Mouse (Mus musculus): ENCODE measurements around the gene Wfdc9. TPM values are rescaled to one million over a fixed set of nuclear protein-coding genes. Genes with fewer than 3 reads are reported as not detected.
"Not testable (repeated sequence)": the region's sequence is repeated elsewhere in the genome, so short reads cannot be mapped to it uniquely, and the experiment has no call there.

Gene Wfdc9
- polyA plus RNA-seq, 1 experiment from 2014 or later = not detected

- 80% methylated on average over 7 of the region's 7 CpGs for WGBS
- no peak within 1 kb of the TSS for H3K9ac ChIP-seq
These were observed 17.6 kb upstream of the Wfdc9 start, which contains the start of gene Wfdc11 for GRCm38 (mm10) chr2:164673987-164674386. Gene Wfdc11, minus strand, starts transcription at chr2:164674087.

GRCm38 (mm10) chr2:164670938-164671337 is 14.6 kb upstream of the Wfdc9 start:
- no peak overlapping the region for H3K9ac ChIP-seq
- H3K27ac ChIP-seq = no peak overlapping the region
- H3K4me3 ChIP-seq = no peak overlapping the region
- ATAC-seq (ENCODE audit: low FRiP score) = no peak
- no peaks in the 10 kb centered on the region for H3K36me3 ChIP-seq
- no peaks in the 10 kb centered on the region for H3K9me3 ChIP-seq
- no peaks in the 10 kb centered on the region for H3K27me3 ChIP-seq
- H3K4me1 ChIP-seq (replicated peaks) = no peaks in the 10 kb centered on the region
- H3K4me2 ChIP-seq = no peak overlapping the region
- 29% methylated on average over 1 of the region's 1 CpGs for WGBS

More at GRCm38 (mm10) chr2:164673987-164674386, 17.6 kb upstream of the Wfdc9 start, which contains the start of gene Wfdc11:
- H3K27ac ChIP-seq = no peak within 1 kb of the TSS
- no peaks in the 10 kb centered on the region for H3K36me3 ChIP-seq
- no peak within 1 kb of the TSS for H3K4me3 ChIP-seq
- ATAC-seq (ENCODE audit: low FRiP score) = no peak
- no peaks in the 10 kb centered on the region for H3K9me3 ChIP-seq
- 0 out of 2 replicates have a peak, but pooled peaks cover 4% of the 10 kb centered on the region for H3K4me1 ChIP-seq (replicated peaks)
- no peak within 1 kb of the TSS for H3K4me2 ChIP-seq
- H3K27me3 ChIP-seq = no peaks in the 10 kb centered on the region

- Histone ChIP-seq H3K4me2 (no peak overlapping the region), H3K27ac (no peak overlapping the region), H3K36me3 (no peaks in the 10 kb centered on the region), H3K9ac (no peak overlapping the region), H3K9me3 (no peaks in the 10 kb centered on the region), H3K4me3 (no peak overlapping the region), H3K4me1 (replicated peaks) (no peaks in the 10 kb centered on the region), H3K27me3 (no peaks in the 10 kb centered on the region)
- ATAC-seq (ENCODE audit: low FRiP score) = no peak
- 88% methylated on average over 5 of the region's 5 CpGs for WGBS
These were observed 13.9 kb upstream of the Wfdc9 start for GRCm38 (mm10) chr2:164670261-164670660.

GRCm38 (mm10) chr2:164664851-164665250 is 8.5 kb upstream of the Wfdc9 start:
- Histone ChIP-seq H3K4me1 (replicated peaks) (no peaks in the 10 kb centered on the region), H3K27ac (no peak overlapping the region), H3K4me2 (no peak overlapping the region), H3K27me3 (no peaks in the 10 kb centered on the region), H3K4me3 (no peak overlapping the region), H3K9me3 (no peaks in the 10 kb centered on the region), H3K9ac (no peak overlapping the region), H3K36me3 (no peaks in the 10 kb centered on the region)
- ATAC-seq (ENCODE audit: low FRiP score) = no peak
- WGBS = 88% methylated on average over 7 of the region's 7 CpGs

GRCm38 (mm10) chr2:164655858-164656257 is 525 bp downstream of the Wfdc9 start, which contains the start of gene Wfdc10:
Gene Wfdc10, plus strand, starts transcription at chr2:164656046.
- H3K27me3 ChIP-seq = no peaks in the 10 kb centered on the region
- WGBS = 27% methylated on average over 11 of the region's 11 CpGs
- no peak within 1 kb of the TSS for H3K4me3 ChIP-seq
- H3K4me1 ChIP-seq (replicated peaks) = no peaks in the 10 kb centered on the region
- no peaks in the 10 kb centered on the region for H3K9me3 ChIP-seq
- no peak within 1 kb of the TSS for H3K27ac ChIP-seq
- no peak for ATAC-seq (ENCODE audit: low FRiP score)
- no peak within 1 kb of the TSS for H3K4me2 ChIP-seq
- H3K36me3 ChIP-seq = no peaks in the 10 kb centered on the region
- no peak within 1 kb of the TSS for H3K9ac ChIP-seq

- no peak overlapping the region for H3K27ac ChIP-seq
- 78% methylated on average over 13 of the region's 13 CpGs for WGBS
- H3K9ac ChIP-seq = no peak overlapping the region
- H3K36me3 ChIP-seq = no peaks in the 10 kb centered on the region
- H3K27me3 ChIP-seq = no peaks in the 10 kb centered on the region
- no peaks in the 10 kb centered on the region for H3K9me3 ChIP-seq
- ATAC-seq (ENCODE audit: low FRiP score) = no peak
- no peak overlapping the region for H3K4me2 ChIP-seq
- H3K4me1 ChIP-seq (replicated peaks) = no peaks in the 10 kb centered on the region
- no peak overlapping the region for H3K4me3 ChIP-seq
These were observed 14.3 kb downstream of the Wfdc9 start for GRCm38 (mm10) chr2:164641881-164642673.

GRCm38 (mm10) chr2:164641129-164641528 is 15.3 kb downstream of the Wfdc9 start:
- Histone ChIP-seq H3K36me3 (no peaks in the 10 kb centered on the region), H3K27ac (no peak overlapping the region), H3K4me2 (no peak overlapping the region), H3K4me3 (no peak overlapping the region), H3K9me3 (no peaks in the 10 kb centered on the region), H3K27me3 (no peaks in the 10 kb centered on the region), H3K4me1 (replicated peaks) (no peaks in the 10 kb centered on the region), H3K9ac (no peak overlapping the region)
- 68% methylated on average over 7 of the region's 7 CpGs for WGBS
- ATAC-seq (ENCODE audit: low FRiP score) = no peak

- H3K9ac ChIP-seq = no peak within 1 kb of the TSS
- WGBS = 98% methylated on average over 3 of the region's 3 CpGs
These were observed 17.7 kb downstream of the Wfdc9 start, which contains the start of gene Wfdc16 for GRCm38 (mm10) chr2:164638696-164639095. Gene Wfdc16, minus strand, starts transcription at chr2:164638796.

GRCm38 (mm10) chr2:164635266-164635665 is 21.1 kb downstream of the Wfdc9 start:
- Histone ChIP-seq H3K27me3 (no peaks in the 10 kb centered on the region), H3K36me3 (no peaks in the 10 kb centered on the region), H3K4me3 (no peak overlapping the region), H3K9ac (no peak overlapping the region), H3K27ac (no peak overlapping the region), H3K9me3 (no peaks in the 10 kb centered on the region), H3K4me1 (replicated peaks) (no peaks in the 10 kb centered on the region), H3K4me2 (no peak overlapping the region)
- ATAC-seq (ENCODE audit: low FRiP score) = no peak
- WGBS = 74% methylated on average over 9 of the region's 9 CpGs

More at GRCm38 (mm10) chr2:164638696-164639095, 17.7 kb downstream of the Wfdc9 start, which contains the start of gene Wfdc16:
- no peak for ATAC-seq (ENCODE audit: low FRiP score)
- H3K4me3 ChIP-seq = no peak within 1 kb of the TSS
- no peaks in the 10 kb centered on the region for H3K36me3 ChIP-seq
- H3K9me3 ChIP-seq = no peaks in the 10 kb centered on the region
- H3K27ac ChIP-seq = no peak within 1 kb of the TSS
- H3K4me2 ChIP-seq = no peak within 1 kb of the TSS
- no peaks in the 10 kb centered on the region for H3K4me1 ChIP-seq (replicated peaks)
- no peaks in the 10 kb centered on the region for H3K27me3 ChIP-seq

- no peak overlapping the region for H3K27ac ChIP-seq
- no peaks in the 10 kb centered on the region for H3K27me3 ChIP-seq
- 84% methylated on average over 4 of the region's 4 CpGs for WGBS
- no peaks in the 10 kb centered on the region for H3K4me1 ChIP-seq (replicated peaks)
- no peaks in the 10 kb centered on the region for H3K36me3 ChIP-seq
- H3K9me3 ChIP-seq = no peaks in the 10 kb centered on the region
- no peak overlapping the region for H3K9ac ChIP-seq
- H3K4me3 ChIP-seq = no peak overlapping the region
- ATAC-seq (ENCODE audit: low FRiP score) = no peak
- H3K4me2 ChIP-seq = no peak overlapping the region
These were observed 34.6 kb downstream of the Wfdc9 start for GRCm38 (mm10) chr2:164621775-164622174.

GRCm38 (mm10) chr2:164619050-164619449 is 37.3 kb downstream of the Wfdc9 start:
- Histone ChIP-seq H3K9me3 (no peaks in the 10 kb centered on the region), H3K4me2 (no peak overlapping the region), H3K27me3 (no peaks in the 10 kb centered on the region), H3K4me3 (no peak overlapping the region), H3K27ac (no peak overlapping the region), H3K36me3 (no peaks in the 10 kb centered on the region), H3K9ac (no peak overlapping the region), H3K4me1 (replicated peaks) (no peaks in the 10 kb centered on the region)
- ATAC-seq (ENCODE audit: low FRiP score) = no peak
- 89% methylated on average over 5 of the region's 5 CpGs for WGBS

GRCm38 (mm10) chr2:164615386-164615785 is 41.0 kb downstream of the Wfdc9 start:
- ATAC-seq (ENCODE audit: low FRiP score) = no peak
- Histone ChIP-seq H3K36me3 (no peaks in the 10 kb centered on the region), H3K4me2 (no peak overlapping the region), H3K27ac (no peak overlapping the region), H3K27me3 (no peaks in the 10 kb centered on the region), H3K4me3 (no peak overlapping the region), H3K9me3 (no peaks in the 10 kb centered on the region), H3K9ac (no peak overlapping the region), H3K4me1 (replicated peaks) (no peaks in the 10 kb centered on the region)
- 92% methylated on average over 3 of the region's 3 CpGs for WGBS

GRCm38 (mm10) chr2:164613471-164613870 is 42.9 kb downstream of the Wfdc9 start, which contains the start of the genes Wfdc6b and Wfdc8:
Gene Wfdc6b, plus strand, starts transcription at chr2:164613522.
Gene Wfdc8, minus strand, starts transcription at chr2:164613626.
- H3K4me1 ChIP-seq (replicated peaks); H3K9ac ChIP-seq; H3K36me3 ChIP-seq; H3K27me3 ChIP-seq; H3K27ac ChIP-seq; H3K9me3 ChIP-seq; ATAC-seq (ENCODE audit: low FRiP score); H3K4me2 ChIP-seq; H3K4me3 ChIP-seq: not testable (repeated sequence)
- 63% methylated on average over 8 of the region's 8 CpGs for WGBS

All from hindbrain, embryonic 13.5 days (tissue).